Mouse (Mus musculus): ENCODE results near the gene Gata3.

The Gata3 gene

DNA sequence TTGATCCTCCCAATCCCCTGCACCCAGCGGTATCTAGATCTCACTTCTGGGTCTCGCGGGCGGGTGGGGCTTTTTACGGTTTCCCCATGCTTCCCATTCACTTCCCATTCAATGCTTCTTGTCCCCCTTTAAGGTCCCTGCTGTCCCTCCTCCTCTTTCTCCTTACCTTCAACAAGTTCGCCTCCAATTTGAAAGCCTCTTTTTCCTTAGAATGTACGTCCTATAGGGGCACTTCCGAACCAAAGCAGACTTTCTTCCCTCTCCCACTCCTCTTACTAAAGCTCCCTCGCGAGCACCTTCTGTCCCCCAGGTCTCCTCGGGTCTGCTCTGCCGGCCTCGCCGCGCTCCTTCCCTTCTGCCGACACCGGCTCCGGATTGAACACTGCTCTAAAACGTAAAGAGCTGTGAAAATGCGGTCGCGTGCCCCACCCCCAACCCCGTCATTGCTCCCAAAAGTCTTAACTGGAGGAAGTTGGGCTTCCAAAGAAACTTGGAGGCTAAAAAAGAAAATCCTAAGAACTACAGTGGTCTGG, at the start of gene Gata3:
TSS of gene Gata3 (minus strand) at position 384 of the 533 bp plus-strand sequence.
- no peak for DNase-seq (ENCODE audit: low spot score)

DNA sequence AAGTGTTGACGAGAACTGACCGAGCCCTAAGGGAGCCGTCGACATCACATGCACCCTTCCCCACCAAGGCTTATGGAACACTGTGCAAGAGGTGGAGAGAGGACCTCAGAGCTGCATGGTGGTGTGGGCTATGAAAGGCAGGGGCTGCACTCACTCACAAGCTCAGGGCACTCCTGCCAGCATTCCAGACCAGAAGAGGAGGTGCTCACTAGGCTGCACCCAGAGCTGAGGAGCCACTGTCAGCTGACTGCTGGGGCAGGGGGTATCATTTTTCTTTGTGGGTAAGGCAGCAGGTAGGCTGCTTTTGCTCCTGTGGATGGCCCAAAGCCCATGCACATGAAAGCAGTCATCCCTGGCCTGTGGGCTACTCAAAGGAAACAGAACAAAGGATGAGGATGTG, 49.4 kb upstream of the Gata3 start:
- DNase-seq (ENCODE audit: low spot score): no peak

DNA sequence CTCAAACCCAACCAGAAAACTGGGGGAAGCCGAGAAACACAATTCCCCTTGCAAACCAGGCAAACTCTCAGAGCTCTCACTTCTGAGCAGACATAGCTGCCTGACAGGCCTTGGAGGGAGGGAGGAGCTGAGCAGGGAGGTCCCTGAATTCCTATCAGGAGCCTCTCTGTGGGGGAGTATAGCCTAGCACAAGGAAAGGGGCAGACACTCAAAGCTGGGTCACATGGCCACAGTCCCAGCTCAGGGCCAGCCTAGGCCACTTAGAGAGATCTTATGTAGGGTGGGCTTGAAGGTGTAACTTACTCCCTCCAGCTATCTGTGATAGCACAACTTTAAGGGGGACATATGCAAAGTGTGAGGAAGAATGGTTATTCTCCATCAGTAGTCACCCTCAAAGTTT, 46.1 kb upstream of the Gata3 start:
- DNase-seq (ENCODE audit: low spot score): no peak

GRCm38 (mm10) chr2:9926905-9927283, 37.1 kb upstream of the Gata3 start:
- no peak for DNase-seq (ENCODE audit: low spot score)

- DNase-seq (ENCODE audit: low spot score): no peak
These were observed 36.5 kb upstream of the Gata3 start for GRCm38 (mm10) chr2:9926194-9926904.

DNA sequence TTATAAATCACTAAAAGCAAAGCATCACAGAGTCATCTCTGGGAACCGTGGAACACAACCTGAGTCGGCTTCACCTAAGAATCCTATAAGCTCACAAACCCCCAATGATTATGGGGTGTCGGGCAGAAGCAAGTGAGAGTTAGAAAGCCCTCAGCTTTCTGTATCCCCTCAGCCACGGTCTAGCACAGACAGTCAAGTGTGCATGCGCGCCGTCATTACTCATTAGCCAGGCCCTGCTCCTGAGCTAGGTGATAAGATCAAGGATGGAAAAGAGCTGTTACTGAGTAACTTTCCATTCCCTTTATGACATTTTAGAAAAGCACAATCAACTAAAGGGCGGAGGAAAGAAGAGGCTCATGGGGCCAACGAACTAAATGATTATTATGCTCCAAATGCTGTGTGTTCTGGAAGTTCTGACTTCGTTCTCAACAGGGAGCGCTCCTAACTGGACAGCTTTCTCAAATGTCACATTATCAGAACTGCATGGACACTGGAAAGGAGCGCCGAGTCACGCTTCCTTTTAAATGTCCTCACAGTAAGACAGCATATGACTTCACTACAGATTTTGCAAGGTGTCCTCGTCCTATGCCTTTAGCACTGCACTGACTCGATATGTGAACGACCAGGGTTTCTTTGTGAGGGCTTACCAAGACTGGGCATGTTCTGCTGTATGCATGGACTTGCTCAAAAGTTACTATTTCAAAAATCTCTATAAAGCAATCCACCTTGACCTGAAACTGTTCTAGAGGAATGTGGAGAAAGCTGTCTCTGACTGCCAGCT, 29.0 kb upstream of the Gata3 start:
- DNase-seq (ENCODE audit: low spot score): peak; percentile 75

DNA sequence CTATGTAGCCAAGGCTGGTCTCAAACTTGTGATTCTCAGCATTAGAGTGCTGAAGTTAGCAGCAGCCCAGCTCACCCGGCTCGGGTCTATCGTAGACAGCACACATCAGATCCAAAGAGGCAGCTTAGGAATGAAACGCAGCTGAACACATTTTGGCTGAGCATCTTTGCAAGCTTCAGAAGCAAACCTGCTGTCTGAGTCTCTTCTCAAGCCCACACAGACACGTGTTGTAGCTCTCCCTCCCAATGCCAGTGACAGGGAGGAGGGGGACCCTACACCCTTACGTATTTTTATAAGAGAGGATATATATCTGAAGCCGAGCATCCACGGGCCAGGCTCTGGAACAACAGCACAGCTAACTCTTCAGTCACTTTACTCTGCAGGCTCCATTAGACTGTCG, 27.8 kb upstream of the Gata3 start:
- no peak for DNase-seq (ENCODE audit: low spot score)

- DNase-seq (ENCODE audit: low spot score): no peak
These were observed 16.2 kb upstream of the Gata3 start for GRCm38 (mm10) chr2:9905995-9906394.

DNA sequence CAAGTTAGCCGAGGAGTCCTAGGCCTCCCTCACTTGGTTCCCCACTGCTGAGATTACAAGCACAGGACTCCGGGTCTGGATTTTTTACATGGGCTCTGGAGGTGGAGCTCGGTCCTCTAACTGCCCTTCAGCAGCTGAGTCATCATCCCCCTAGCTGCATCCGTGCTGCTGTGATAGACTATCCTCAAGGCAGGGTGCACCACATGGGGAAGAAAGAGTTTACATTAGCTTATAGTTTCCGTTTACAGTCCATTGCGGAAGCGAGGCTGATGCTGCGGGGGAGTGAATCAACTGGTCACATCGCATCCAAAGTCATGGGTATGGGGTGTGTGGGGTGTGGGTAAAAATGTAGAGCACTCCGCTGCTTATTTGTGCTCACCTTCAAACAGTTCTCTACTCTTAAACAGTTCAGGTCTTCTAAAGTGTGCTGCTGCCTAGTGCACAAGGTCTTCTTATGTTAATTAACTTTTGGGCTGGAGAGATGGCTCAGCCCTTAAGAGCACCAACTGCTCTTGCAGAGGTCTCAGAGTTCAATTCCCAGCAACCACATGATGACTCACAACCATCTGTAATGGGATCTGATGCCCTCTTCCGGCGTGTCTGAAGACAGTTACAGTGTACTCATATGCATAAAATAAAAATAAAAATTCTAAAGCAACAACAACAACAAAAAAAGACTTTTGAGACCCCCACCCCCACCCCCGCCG, 14.2 kb upstream of the Gata3 start:
- DNase-seq (ENCODE audit: low spot score): no peak

- no peak for DNase-seq (ENCODE audit: low spot score)
These were observed 8.0 kb upstream of the Gata3 start for GRCm38 (mm10) chr2:9897846-9898245.

GRCm38 (mm10) chr2:9896097-9896770, 6.4 kb upstream of the Gata3 start:
- DNase-seq (ENCODE audit: low spot score): no peak

DNA sequence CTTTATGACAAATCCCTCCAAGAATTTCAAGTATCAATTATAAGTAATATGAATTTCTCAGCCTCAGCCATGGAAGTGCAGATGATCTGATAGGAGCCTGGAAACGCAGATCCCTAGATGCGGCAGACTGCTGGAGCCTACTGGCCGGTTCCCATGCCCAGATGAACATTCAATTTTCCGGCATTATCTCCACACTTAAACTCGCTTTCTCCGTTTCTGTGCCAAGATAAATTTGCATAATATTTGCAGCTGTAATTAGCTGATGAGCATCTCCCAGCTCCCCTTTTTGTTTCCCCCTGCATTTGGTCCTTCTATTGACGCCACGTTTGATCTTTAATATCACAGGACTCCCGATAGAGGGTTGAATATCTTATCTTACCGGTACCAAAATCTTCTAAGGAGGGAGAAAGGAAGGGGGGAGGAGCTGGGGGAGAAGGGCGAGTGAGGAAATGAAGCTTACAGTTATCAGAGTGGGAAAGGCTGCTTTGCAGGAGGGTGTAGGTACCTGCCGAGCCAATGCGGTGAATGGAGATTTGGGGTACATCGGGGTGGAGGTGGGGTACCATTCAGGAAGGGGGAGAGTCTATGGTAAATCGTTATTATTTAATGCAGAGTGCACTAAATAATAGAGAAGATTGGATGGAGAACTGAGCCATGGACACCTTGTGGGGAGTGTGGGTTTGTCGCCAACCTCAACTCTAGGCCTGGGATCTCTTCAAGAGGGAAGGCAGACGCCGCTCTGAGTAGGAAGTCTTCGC, 5.2 kb upstream of the Gata3 start:
- DNase-seq (ENCODE audit: low spot score): no peak

DNA sequence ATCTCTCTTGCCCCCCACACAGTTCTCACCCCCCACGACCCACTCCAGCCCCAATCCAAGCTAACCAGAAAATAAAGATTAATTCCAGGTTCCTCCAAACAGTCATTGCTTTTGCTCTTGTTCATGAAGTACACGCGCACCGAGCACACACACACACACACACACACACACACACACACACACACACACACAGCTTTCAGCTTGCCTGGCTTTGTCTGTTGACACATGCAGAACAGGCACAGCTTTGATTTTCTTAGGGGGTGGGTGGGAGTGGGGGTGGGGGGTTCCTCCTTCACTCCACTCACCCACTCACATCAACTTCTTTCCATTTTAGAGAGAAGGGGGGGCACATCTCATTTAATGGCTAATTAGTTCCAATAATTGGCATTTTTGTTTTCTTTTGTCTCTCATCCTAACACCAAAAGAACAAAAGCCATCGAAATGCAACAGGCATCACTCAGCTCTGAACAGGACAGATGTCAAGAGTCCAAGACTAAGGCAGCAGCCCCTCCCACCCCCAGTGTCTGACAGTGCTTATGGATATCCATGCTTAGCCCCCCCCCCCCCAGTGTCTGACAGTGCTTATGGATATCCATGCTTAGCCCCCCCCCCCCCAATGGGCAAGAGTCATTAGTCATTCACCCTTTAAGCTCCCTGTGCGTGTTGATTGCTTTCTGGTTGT, 3.6 kb upstream of the Gata3 start:
- DNase-seq (ENCODE audit: low spot score): no peak

GRCm38 (mm10) chr2:9892541-9892940, 2.7 kb upstream of the Gata3 start:
- no peak for DNase-seq (ENCODE audit: low spot score)

GRCm38 (mm10) chr2:9890906-9891305, 1.1 kb upstream of the Gata3 start:
- no peak for DNase-seq (ENCODE audit: low spot score)

- DNase-seq (ENCODE audit: low spot score): no peak
These were observed 417 bp upstream of the Gata3 start for GRCm38 (mm10) chr2:9890251-9890650.

GRCm38 (mm10) chr2:9888913-9889650, 752 bp downstream of the Gata3 start, which contains the start of gene 9230102O04Rik:
Gene 9230102O04Rik (minus strand): TSS chr2:9889540.
- DNase-seq (ENCODE audit: low spot score): no peak

GRCm38 (mm10) chr2:9887636-9888035, 2.2 kb downstream of the Gata3 start:
- no peak for DNase-seq (ENCODE audit: low spot score)

- no peak for DNase-seq (ENCODE audit: low spot score)
These were observed 2.8 kb downstream of the Gata3 start for GRCm38 (mm10) chr2:9886921-9887610.

Measured in yolk sac, embryonic 10.5 days (tissue).